Mouse (Mus musculus): ENCODE measurements around the gene Xrn2. TPM values are rescaled to one million over a fixed set of nuclear protein-coding genes. Genes with fewer than 3 reads are reported as not detected.

Gene Xrn2
- polyA plus RNA-seq, 1 experiment from 2014 or later = 65.1 TPM

DNA sequence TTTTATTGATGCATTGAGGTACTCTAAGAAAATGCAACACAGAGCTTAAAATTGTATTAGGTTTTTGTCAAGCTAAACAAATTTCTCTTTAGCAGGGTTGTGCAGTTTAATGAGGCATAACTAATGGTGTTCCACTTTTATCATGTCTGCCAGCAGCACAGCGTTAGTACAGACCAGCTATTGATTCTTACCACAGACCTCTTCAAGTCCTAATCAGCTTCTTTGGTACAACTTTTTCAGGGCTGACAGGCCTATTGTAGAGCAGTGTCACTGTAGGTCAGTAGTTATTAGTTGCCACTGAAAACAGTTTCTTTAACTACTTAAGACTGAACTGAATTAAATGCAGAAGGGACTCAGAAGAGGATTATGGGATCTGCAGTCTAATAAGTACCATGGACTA, 56.3 kb downstream of the Xrn2 start:
- no peak for ATAC-seq (ENCODE audit: low FRiP score, low read depth)
- H3K27ac ChIP-seq (replicated peaks) = no peak overlapping the region
- WGBS = 17% methylated on average over 1 of the region's 1 CpGs
- H3K4me2 ChIP-seq = no peak overlapping the region
- H3K27me3 ChIP-seq = no peaks in the 10 kb centered on the region
- H3K9me3 ChIP-seq = no peaks in the 10 kb centered on the region
- H3K4me1 ChIP-seq (replicated peaks) = no peaks in the 10 kb centered on the region
- peaks cover 16% of the 10 kb centered on the region; the same call in 1 of the 2 replicates for H3K36me3 ChIP-seq
- H3K4me3 ChIP-seq = no peak overlapping the region
- H3K9ac ChIP-seq = no peak overlapping the region

DNA sequence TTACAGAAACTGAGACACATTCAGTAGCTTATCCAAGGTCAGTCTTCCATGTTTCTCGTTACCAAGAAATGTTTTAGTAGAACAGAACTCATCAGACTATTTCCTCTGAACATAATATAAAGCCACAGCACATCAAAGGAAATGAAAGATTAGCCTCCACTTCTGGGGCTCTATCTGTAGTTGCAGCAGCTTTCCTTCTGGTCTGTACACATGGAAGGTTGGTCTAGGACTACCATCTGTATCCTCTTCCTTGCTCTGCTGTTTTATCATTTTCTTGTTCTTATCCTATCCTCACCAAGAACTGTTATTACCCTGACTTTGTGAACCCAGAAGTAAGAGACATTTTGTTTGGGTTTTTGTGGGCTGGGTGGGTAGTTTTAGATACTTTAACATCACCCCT, 57.5 kb downstream of the Xrn2 start:
- WGBS = 90% methylated on average over 1 of the region's 1 CpGs
- Histone ChIP-seq H3K27me3 (no peaks in the 10 kb centered on the region), H3K4me1 (replicated peaks) (no peaks in the 10 kb centered on the region), H3K9ac (no peak overlapping the region), H3K36me3 (peaks cover 16% of the 10 kb centered on the region), H3K9me3 (no peaks in the 10 kb centered on the region), H3K27ac (replicated peaks) (no peak overlapping the region), H3K4me2 (no peak overlapping the region), H3K4me3 (no peak overlapping the region)
- no peak for ATAC-seq (ENCODE audit: low FRiP score, low read depth)

DNA sequence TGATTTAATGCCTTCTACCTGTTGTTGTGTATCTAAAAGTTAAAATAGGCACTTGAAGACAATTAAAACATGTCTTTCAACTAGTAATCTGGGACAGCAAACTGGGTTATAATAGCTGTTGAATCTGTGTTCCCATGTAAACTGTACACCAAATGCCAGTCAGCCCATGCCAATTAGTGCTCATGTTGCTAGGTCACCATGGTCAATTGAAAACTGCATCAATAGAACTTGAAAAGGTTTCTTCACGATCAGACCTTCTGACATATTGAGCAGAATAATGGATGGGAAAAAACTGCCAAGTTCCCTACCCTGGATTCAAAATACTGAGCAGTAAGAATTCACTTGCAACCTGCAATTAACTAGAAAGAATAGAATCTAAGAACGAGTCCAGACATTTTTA, 61.2 kb downstream of the Xrn2 start:
- Histone ChIP-seq H3K36me3 (peaks cover 22% of the 10 kb centered on the region), H3K4me2 (no peak overlapping the region), H3K27ac (replicated peaks) (no peak overlapping the region), H3K9me3 (no peaks in the 10 kb centered on the region), H3K4me1 (replicated peaks) (no peaks in the 10 kb centered on the region), H3K4me3 (no peak overlapping the region), H3K27me3 (peaks cover 8% of the 10 kb centered on the region), H3K9ac (no peak overlapping the region)
- no peak for ATAC-seq (ENCODE audit: low FRiP score, low read depth)
- WGBS = 44% methylated on average over 2 of the region's 2 CpGs

DNA sequence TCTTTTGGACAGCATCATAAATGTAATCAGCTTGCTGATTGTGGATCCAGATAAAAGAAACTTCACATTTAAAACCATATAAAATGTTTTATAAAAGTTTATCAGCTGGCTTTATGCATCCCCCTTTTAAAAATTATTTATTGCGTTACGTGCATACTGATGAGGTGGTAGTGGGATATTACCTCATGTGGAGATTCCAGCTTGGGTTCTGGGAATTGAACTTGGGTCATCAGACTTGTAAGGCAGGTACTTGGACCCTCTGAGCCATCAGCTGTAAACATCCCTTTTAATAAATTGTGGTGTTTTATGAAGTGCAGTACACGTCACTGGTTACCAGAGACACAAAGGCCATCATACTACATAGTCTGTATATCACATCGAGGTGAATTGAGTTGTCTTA, 61.6 kb downstream of the Xrn2 start:
- Histone ChIP-seq H3K9me3 (no peaks in the 10 kb centered on the region), H3K27me3 (peaks cover 13% of the 10 kb centered on the region), H3K27ac (replicated peaks) (no peak overlapping the region), H3K36me3 (peaks cover 22% of the 10 kb centered on the region), H3K9ac (no peak overlapping the region), H3K4me2 (no peak overlapping the region), H3K4me1 (replicated peaks) (no peaks in the 10 kb centered on the region), H3K4me3 (no peak overlapping the region)
- WGBS = 92% methylated on average over 4 of the region's 4 CpGs
- no peak for ATAC-seq (ENCODE audit: low FRiP score, low read depth)

DNA sequence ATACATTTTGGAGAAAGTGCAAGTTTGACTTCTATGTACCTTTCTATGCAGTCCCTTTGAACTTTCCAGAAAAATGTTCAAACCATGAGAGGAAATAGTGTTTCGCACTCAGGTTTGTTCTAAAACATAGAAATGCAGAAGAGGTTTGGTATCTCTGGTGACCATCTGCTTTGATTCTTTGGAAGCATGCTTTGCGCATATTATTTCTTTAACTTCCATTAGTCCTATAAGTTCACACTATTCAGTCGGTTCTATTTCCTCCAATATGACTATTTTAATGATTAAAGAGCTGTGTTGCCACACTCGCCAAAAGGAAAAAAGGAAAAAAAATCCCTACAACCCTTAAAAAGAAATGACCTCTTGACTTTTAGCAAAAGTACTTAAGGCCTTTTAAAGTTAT, 69.6 kb downstream of the Xrn2 start:
- Histone ChIP-seq H3K9me3 (no peaks in the 10 kb centered on the region), H3K4me1 (replicated peaks) (peaks cover 8% of the 10 kb centered on the region), H3K4me2 (no peak overlapping the region), H3K27me3 (peaks cover 75% of the 10 kb centered on the region), H3K4me3 (no peak overlapping the region), H3K27ac (replicated peaks) (no peak overlapping the region), H3K36me3 (no peaks in the 10 kb centered on the region), H3K9ac (no peak overlapping the region)
- WGBS = 61% methylated on average over 4 of the region's 4 CpGs
- ATAC-seq (ENCODE audit: low FRiP score, low read depth) = no peak

DNA sequence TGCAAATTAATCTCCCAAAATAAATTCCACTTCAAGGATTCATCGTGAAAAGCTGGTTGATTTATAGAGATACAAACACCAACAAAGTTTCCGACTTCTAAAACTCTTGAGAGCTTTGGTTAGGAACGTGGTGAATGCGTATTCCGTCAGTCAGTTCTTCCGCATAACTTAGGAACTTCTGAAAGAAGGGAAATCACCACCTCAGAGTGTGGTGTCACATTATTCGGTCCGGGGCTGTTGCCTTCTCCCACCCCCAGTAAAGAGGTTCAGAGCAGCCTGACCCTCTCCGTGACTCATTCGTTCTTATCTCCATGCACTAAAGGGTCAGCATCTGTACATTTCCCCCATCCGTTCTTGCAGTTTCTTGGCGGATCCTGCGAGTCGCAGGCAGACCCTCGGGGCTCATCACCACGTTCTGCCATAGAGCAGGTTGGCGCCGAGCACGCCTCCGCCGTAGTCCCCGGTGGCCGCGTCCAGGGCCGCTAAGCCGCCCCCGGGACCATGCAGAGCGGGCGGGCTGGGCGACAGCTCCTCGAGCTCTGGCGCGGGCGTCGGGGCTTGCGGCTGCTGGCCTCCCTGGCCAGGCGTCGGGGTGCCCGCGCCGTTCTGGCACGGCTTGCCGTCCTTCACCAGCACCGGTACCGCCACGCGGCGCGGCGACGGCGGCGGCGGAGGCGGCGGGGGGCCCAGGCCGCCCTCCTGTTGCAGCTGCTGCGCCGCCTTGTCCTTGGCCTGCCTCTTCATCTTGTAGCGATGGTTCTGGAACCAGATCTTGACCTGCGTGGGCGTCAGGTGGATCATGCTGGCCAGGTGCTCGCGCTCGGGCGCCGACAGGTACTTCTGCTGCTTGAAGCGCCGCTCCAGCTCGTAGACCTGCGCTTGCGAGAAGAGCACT, 70.9 kb downstream of the Xrn2 start:
- peaks cover 8% of the 10 kb centered on the region for H3K4me1 ChIP-seq (replicated peaks)
- ATAC-seq (ENCODE audit: low FRiP score, low read depth) = peak; percentile 42; the same call in 1 of the 2 replicates
- H3K27ac ChIP-seq (replicated peaks) = no peak overlapping the region
- H3K4me3 ChIP-seq = peak overlapping the region; percentile 23; the same call in 1 of the 2 replicates
- no peak overlapping the region for H3K9ac ChIP-seq
- H3K9me3 ChIP-seq = no peaks in the 10 kb centered on the region
- under 1% methylated on average over 72 of the region's 72 CpGs for WGBS
- no peaks in the 10 kb centered on the region for H3K36me3 ChIP-seq
- H3K27me3 ChIP-seq = peaks cover 75% of the 10 kb centered on the region
- H3K4me2 ChIP-seq = peak overlapping the region; percentile 16

DNA sequence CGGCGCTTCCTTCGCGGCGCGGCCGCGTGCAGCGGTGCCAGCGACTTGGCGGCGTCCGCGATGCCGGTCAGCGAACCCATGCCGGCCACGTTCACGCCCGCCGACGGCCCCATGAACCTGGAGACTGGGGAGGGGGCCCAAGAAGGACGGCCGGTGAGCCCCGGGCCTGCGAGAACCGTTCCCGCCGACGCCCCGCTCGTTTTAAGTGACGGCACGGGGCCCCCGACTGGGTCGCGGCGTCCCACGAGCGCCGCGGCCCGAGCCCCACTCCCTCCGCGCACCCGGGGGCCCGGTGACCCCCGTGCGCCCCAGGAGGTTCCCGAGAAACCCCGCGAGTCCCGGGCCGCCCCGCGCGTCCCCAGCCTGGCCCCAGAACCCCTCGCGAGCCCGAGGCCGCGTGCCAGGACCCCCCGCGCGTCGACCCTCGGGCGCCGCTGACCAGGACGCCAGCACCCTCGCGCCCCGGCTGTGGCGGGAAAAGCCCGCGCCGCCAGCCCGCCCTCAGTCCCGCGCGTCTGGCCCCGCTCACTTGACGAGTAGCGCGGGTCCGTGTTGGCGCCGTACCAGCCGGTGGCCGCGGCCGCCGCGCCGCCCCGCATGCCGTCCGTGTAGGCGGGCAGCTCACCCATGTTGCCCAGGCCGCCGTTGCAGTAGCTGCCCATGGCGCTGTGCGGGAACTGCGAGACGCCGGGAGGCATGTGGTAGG, 71.7 kb downstream of the Xrn2 start:
- 0 out of 2 replicates have a peak, but pooled peaks have one; percentile 48 for ATAC-seq (ENCODE audit: low FRiP score, low read depth)
- H3K9me3 ChIP-seq = no peaks in the 10 kb centered on the region
- H3K27me3 ChIP-seq = peaks cover 67% of the 10 kb centered on the region
- peak overlapping the region; percentile 23 for H3K4me3 ChIP-seq
- under 1% methylated on average over 100 of the region's 106 CpGs for WGBS
- peaks cover 8% of the 10 kb centered on the region for H3K4me1 ChIP-seq (replicated peaks)
- H3K9ac ChIP-seq = no peak overlapping the region
- no peaks in the 10 kb centered on the region for H3K36me3 ChIP-seq
- H3K4me2 ChIP-seq = peak overlapping the region; percentile 43
- H3K27ac ChIP-seq (replicated peaks) = no peak overlapping the region

DNA sequence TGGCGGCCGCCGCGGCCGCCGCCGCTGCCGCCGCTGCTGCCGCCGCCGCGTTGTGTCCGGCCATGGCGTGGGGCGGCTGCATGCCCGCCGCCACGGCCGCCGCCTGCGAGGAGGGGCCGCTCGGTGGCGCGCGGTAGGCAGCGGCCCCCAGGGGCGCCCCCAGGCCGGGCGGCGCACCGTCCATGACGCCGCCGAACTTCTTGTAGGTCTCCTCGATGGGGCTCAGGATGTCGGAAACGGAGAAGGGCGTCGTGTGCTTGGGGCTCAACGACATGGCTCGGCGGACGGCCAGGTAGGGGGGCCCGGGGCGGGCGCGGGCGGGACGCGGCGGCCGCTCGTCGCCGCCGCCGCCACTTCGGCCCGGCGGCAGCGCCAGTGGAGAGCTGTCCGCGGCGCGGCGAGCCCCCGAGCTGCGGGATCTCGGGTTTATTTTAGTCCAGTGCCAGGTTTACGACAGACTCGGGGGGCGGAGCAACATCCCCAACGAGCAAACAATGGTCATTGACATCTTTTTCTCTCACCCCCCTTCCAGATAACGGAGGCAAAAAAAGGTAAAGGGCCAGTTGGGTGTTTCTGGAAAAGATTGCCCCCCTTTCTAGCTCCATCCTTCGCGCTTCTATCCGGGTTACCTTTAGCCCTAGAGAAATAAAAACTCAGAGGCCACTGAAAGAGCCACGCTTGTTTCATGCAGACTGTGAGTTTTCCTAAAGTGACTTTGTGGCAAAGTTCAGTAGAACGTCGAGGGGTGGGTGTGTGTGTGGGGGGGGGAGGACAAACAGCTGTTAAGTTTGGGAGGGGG, 72.5 kb downstream of the Xrn2 start, which contains the start of gene Nkx2-4:
Gene Nkx2-4 (minus strand): TSS at position 374 of the 799 bp plus-strand sequence.
- under 1% methylated on average over 66 of the region's 82 CpGs for WGBS
- H3K9ac ChIP-seq = no peak within 1 kb of the TSS

DNA sequence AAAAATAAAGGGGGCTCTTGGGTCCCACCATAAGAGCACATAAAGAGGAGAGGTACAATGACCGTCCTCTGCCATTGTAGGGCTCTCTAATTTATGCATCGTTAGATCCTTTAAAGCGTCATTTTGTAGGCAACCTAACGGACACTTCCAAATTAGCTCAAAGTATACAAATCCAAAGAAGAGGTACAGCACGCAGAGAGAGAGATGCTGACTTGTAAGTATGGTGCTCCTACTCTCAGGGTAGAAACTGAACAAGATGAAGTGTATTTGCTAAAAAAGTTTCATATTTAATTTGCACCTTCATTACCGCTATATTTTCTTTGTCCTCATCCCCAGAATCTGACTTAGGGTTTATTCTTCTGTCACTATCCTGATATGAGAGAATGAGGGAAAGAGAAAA, 73.1 kb downstream of the Xrn2 start:
- Histone ChIP-seq H3K4me1 (replicated peaks) (peaks cover 8% of the 10 kb centered on the region), H3K9me3 (no peaks in the 10 kb centered on the region), H3K27me3 (peaks cover 61% of the 10 kb centered on the region), H3K4me3 (no peak overlapping the region), H3K36me3 (no peaks in the 10 kb centered on the region), H3K9ac (no peak overlapping the region), H3K4me2 (no peak overlapping the region), H3K27ac (replicated peaks) (no peak overlapping the region)
- WGBS = 5% methylated on average over 6 of the region's 6 CpGs
- no peak for ATAC-seq (ENCODE audit: low FRiP score, low read depth)

More for the DNA sequence above, 72.5 kb downstream of the Xrn2 start, which contains the start of gene Nkx2-4:
- Histone ChIP-seq H3K9me3 (no peaks in the 10 kb centered on the region), H3K36me3 (no peaks in the 10 kb centered on the region), H3K27ac (replicated peaks) (no peak within 1 kb of the TSS), H3K4me2 (peak within 1 kb of the TSS; percentile 43), H3K4me1 (replicated peaks) (peaks cover 8% of the 10 kb centered on the region), H3K27me3 (peaks cover 65% of the 10 kb centered on the region), H3K4me3 (peak within 1 kb of the TSS; percentile 23)
- ATAC-seq (ENCODE audit: low FRiP score, low read depth) = 0 out of 2 replicates have a peak, but pooled peaks have one; percentile 27

DNA sequence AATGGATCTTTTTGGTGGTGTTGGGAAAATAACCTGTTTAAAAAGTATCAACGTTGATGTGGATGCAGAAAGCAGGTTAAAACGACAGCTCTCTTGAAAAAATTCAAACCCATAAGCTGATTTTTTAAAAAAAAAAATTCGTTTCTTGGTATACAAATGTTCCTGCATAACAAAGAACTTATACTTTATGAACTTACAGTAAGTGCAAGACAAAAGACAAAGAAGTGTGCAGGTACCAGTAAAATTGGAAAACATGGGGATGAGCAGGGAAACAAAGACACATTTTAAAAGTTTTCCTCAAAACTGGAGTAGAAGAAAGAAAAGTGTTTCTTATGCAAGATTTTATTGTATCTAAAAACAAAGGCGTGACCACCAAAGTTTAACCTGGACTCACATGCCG, 73.6 kb downstream of the Xrn2 start:
- Histone ChIP-seq H3K9ac (no peak overlapping the region), H3K36me3 (no peaks in the 10 kb centered on the region), H3K9me3 (no peaks in the 10 kb centered on the region), H3K27ac (replicated peaks) (no peak overlapping the region), H3K4me2 (no peak overlapping the region), H3K27me3 (peaks cover 56% of the 10 kb centered on the region), H3K4me3 (no peak overlapping the region), H3K4me1 (replicated peaks) (peaks cover 8% of the 10 kb centered on the region)
- no peak for ATAC-seq (ENCODE audit: low FRiP score, low read depth)
- 21% methylated on average over 5 of the region's 5 CpGs for WGBS

DNA sequence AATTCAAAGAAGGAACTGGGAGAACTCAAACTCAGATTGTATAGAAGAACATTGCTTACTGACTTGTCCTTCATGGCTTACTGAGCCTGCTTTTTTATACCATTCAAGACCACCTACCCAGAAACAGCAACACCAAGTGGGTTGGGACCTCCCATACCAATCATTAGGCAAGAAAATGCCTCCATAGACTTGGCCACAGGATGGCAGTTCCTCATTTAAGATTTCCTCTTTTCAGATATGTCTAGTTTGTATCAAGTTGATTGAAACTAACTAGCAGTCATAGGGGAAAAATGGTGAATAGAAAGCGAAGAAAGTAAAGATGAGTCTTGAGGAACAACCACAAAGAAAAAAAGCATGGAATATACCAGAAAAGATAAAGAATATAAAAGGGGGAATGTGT, 106.9 kb downstream of the Xrn2 start:
- Histone ChIP-seq H3K27me3 (no peaks in the 10 kb centered on the region), H3K4me1 (replicated peaks) (no peaks in the 10 kb centered on the region), H3K9me3 (no peaks in the 10 kb centered on the region), H3K4me3 (no peak overlapping the region), H3K36me3 (no peaks in the 10 kb centered on the region), H3K27ac (replicated peaks) (no peak overlapping the region), H3K4me2 (no peak overlapping the region), H3K9ac (no peak overlapping the region)
- 88% methylated on average over 1 of the region's 1 CpGs for WGBS
- no peak for ATAC-seq (ENCODE audit: low FRiP score, low read depth)

Data from hindbrain, embryonic 15.5 days (tissue).